Mouse (Mus musculus): Measurements from ENCODE around the gene Blnk. TPM values are rescaled to one million over a fixed set of nuclear protein-coding genes. Genes with fewer than 3 reads are reported as not detected.

Gene Blnk
- total and polyA plus RNA-seq, 3 experiments = not detected

Other genes with a start within 250 kb of the Blnk start
- not detected in 2 replicates for gene Cc2d2b, start 245.8 kb downstream of the Blnk start, total RNA-seq (2012; rRNA removed)
- not detected for gene Cc2d2b, start 245.8 kb downstream of the Blnk start, polyA plus RNA-seq (2012; ENCODE audit: insufficient read depth in 1 of 2, insufficient read length in 2 of 2, low read depth in 1 of 2, low replicate concordance in 2 of 2, missing spikeins in 1 of 2)
- gene Ccnj, start 163.3 kb downstream of the Blnk start, total RNA-seq (2012; rRNA removed) = 7.1 and 8.5 TPM in 2 replicates
- gene Ccnj, start 163.3 kb downstream of the Blnk start, polyA plus RNA-seq (2012; ENCODE audit: insufficient read depth in 1 of 2, insufficient read length in 2 of 2, low read depth in 1 of 2, low replicate concordance in 2 of 2, missing spikeins in 1 of 2) = 10 to 100 TPM in 1 of 2 experiments, not detected in 1; 10.7 TPM
- gene Zfp518a, start 99.8 kb downstream of the Blnk start, total RNA-seq (2012; rRNA removed) = 2.5 and 3.1 TPM in 2 replicates
- 10 to 100 TPM in 1 of 2 experiments, 1 to 10 TPM in 1; 3.1 to 22.0 TPM for gene Zfp518a, start 99.8 kb downstream of the Blnk start, polyA plus RNA-seq (2012; ENCODE audit: insufficient read depth in 1 of 2, insufficient read length in 2 of 2, low read depth in 1 of 2, low replicate concordance in 2 of 2, missing spikeins in 1 of 2)
- not detected in 2 replicates for gene Dntt, start 34.7 kb upstream of the Blnk start, total RNA-seq (2012; rRNA removed)
- not detected for gene Dntt, start 34.7 kb upstream of the Blnk start, polyA plus RNA-seq (2012; ENCODE audit: insufficient read depth in 1 of 2, insufficient read length in 2 of 2, low read depth in 1 of 2, low replicate concordance in 2 of 2, missing spikeins in 1 of 2)
- not detected in 2 replicates for gene Opalin, start 82.6 kb upstream of the Blnk start, total RNA-seq (2012; rRNA removed)
- not detected for gene Opalin, start 82.6 kb upstream of the Blnk start, polyA plus RNA-seq (2012; ENCODE audit: insufficient read depth in 1 of 2, insufficient read length in 2 of 2, low read depth in 1 of 2, low replicate concordance in 2 of 2, missing spikeins in 1 of 2)
- gene Tll2, start 212.3 kb upstream of the Blnk start, total RNA-seq (2012; rRNA removed) = not detected in 2 replicates
- gene Tll2, start 212.3 kb upstream of the Blnk start, polyA plus RNA-seq (2012; ENCODE audit: insufficient read depth in 1 of 2, insufficient read length in 2 of 2, low read depth in 1 of 2, low replicate concordance in 2 of 2, missing spikeins in 1 of 2) = not detected